Mouse (Mus musculus): ENCODE data around the gene Ilk. TPM values are rescaled to one million over a fixed set of nuclear protein-coding genes. Genes with fewer than 3 reads are reported as not detected.

Ilk gene
- polyA plus RNA-seq, 1 experiment from 2014 or later = 378 TPM

GRCm38 (mm10) chr7:105751491-105752433, 15.4 kb downstream of the Ilk start, which contains the start of gene Tpp1:
TSS of gene Tpp1 (minus strand) at chr7:105752235.
- WGBS = 19% methylated on average over 20 of the region's 20 CpGs
- H3K9ac ChIP-seq (replicated peaks; ENCODE audit: low read depth) = peak within 1 kb of the TSS; percentile 69
- TF ChIP-seq EP300 (IDR thresholded peaks at IDR 0.05) (no peak), CTCF (IDR thresholded peaks at IDR 0.05) (no peak)
- H3K36me3 ChIP-seq (ENCODE audit: insufficient read depth, low read length) = 0 out of 2 replicates have a peak, but pooled peaks cover 10% of the 10 kb centered on the region
- peak; percentile 95 for ATAC-seq
- peak within 1 kb of the TSS; percentile 83 for H3K4me2 ChIP-seq (replicated peaks; ENCODE audit: low read depth, low read length)
- H3K4me3 ChIP-seq (ENCODE audit: low read depth, low read length) = peak within 1 kb of the TSS; percentile 71
- peaks cover 5% of the 10 kb centered on the region; the same call in 1 of the 2 replicates for H3K4me1 ChIP-seq (ENCODE audit: insufficient read depth, low read depth, low read length)
- DNase-seq (ENCODE audit: low spot score) = peak; percentile 96
- H3K27me3 ChIP-seq (replicated peaks; ENCODE audit: insufficient read depth, low read length) = no peaks in the 10 kb centered on the region
- peak within 1 kb of the TSS; percentile 52 for H3K27ac ChIP-seq (ENCODE audit: low read length)
- H3K9me3 ChIP-seq (ENCODE audit: low read length) = no peaks in the 10 kb centered on the region

GRCm38 (mm10) chr7:105752716-105753115, 16.3 kb downstream of the Ilk start:
- no peak overlapping the region for H3K4me2 ChIP-seq (replicated peaks; ENCODE audit: low read depth, low read length)
- 100% methylated on average over 2 of the region's 2 CpGs for WGBS
- no peak overlapping the region for H3K9ac ChIP-seq (replicated peaks; ENCODE audit: low read depth)
- no peaks in the 10 kb centered on the region for H3K9me3 ChIP-seq (ENCODE audit: low read length)
- peaks cover 5% of the 10 kb centered on the region; the same call in 1 of the 2 replicates for H3K4me1 ChIP-seq (ENCODE audit: insufficient read depth, low read depth, low read length)
- no peak overlapping the region for H3K4me3 ChIP-seq (ENCODE audit: low read depth, low read length)
- no peak for TF ChIP-seq EP300 (IDR thresholded peaks at IDR 0.05)
- 0 out of 2 replicates have a peak, but pooled peaks have one; percentile 18 for TF ChIP-seq CTCF (IDR thresholded peaks at IDR 0.05)
- ATAC-seq (no peak), DNase-seq (ENCODE audit: low spot score) (no peak)
- H3K36me3 ChIP-seq (ENCODE audit: insufficient read depth, low read length) = 0 out of 2 replicates have a peak, but pooled peaks cover 15% of the 10 kb centered on the region
- H3K27ac ChIP-seq (ENCODE audit: low read length) = no peak overlapping the region
- no peaks in the 10 kb centered on the region for H3K27me3 ChIP-seq (replicated peaks; ENCODE audit: insufficient read depth, low read length)

- H3K9ac ChIP-seq (replicated peaks; ENCODE audit: low read depth) = no peak overlapping the region
- H3K36me3 ChIP-seq (ENCODE audit: insufficient read depth, low read length) = 0 out of 2 replicates have a peak, but pooled peaks cover 15% of the 10 kb centered on the region
- ATAC-seq = no peak
- no peak for DNase-seq (ENCODE audit: low spot score)
- WGBS = 89% methylated on average over 10 of the region's 10 CpGs
- H3K9me3 ChIP-seq (ENCODE audit: low read length) = no peaks in the 10 kb centered on the region
- no peaks in the 10 kb centered on the region for H3K27me3 ChIP-seq (replicated peaks; ENCODE audit: insufficient read depth, low read length)
- no peak overlapping the region for H3K27ac ChIP-seq (ENCODE audit: low read length)
- TF ChIP-seq CTCF (IDR thresholded peaks at IDR 0.05) (no peak), EP300 (IDR thresholded peaks at IDR 0.05) (no peak)
- H3K4me1 ChIP-seq (ENCODE audit: insufficient read depth, low read depth, low read length) = peaks cover 5% of the 10 kb centered on the region; the same call in 1 of the 2 replicates
- no peak overlapping the region for H3K4me3 ChIP-seq (ENCODE audit: low read depth, low read length)
- no peak overlapping the region for H3K4me2 ChIP-seq (replicated peaks; ENCODE audit: low read depth, low read length)
Observed at GRCm38 (mm10) chr7:105753281-105753680, 16.9 kb downstream of the Ilk start.

GRCm38 (mm10) chr7:105761813-105762484, 25.6 kb downstream of the Ilk start:
- no peaks in the 10 kb centered on the region for H3K27me3 ChIP-seq (replicated peaks; ENCODE audit: insufficient read depth, low read length)
- no peak overlapping the region for H3K27ac ChIP-seq (ENCODE audit: low read length)
- TF ChIP-seq EP300 (IDR thresholded peaks at IDR 0.05) (no peak), CTCF (IDR thresholded peaks at IDR 0.05) (no peak)
- no peak overlapping the region for H3K9ac ChIP-seq (replicated peaks; ENCODE audit: low read depth)
- ATAC-seq = no peak
- H3K36me3 ChIP-seq (ENCODE audit: insufficient read depth, low read length) = 0 out of 2 replicates have a peak, but pooled peaks cover 18% of the 10 kb centered on the region
- 49% methylated on average over 51 of the region's 51 CpGs for WGBS
- H3K9me3 ChIP-seq (ENCODE audit: low read length) = no peaks in the 10 kb centered on the region
- no peak for DNase-seq (ENCODE audit: low spot score)
- H3K4me2 ChIP-seq (replicated peaks; ENCODE audit: low read depth, low read length) = peak overlapping the region; percentile 30
- H3K4me1 ChIP-seq (ENCODE audit: insufficient read depth, low read depth, low read length) = no peaks in the 10 kb centered on the region
- peak overlapping the region; percentile 3; the same call in 1 of the 2 replicates for H3K4me3 ChIP-seq (ENCODE audit: low read depth, low read length)

GRCm38 (mm10) chr7:105762517-105763270, 26.3 kb downstream of the Ilk start:
- Histone ChIP-seq H3K4me1 (ENCODE audit: insufficient read depth, low read depth, low read length) (no peaks in the 10 kb centered on the region), H3K9me3 (ENCODE audit: low read length) (no peaks in the 10 kb centered on the region), H3K27me3 (replicated peaks; ENCODE audit: insufficient read depth, low read length) (no peaks in the 10 kb centered on the region), H3K36me3 (ENCODE audit: insufficient read depth, low read length) (0 out of 2 replicates have a peak, but pooled peaks cover 13% of the 10 kb centered on the region), H3K4me2 (replicated peaks; ENCODE audit: low read depth, low read length) (peak overlapping the region; percentile 30), H3K27ac (ENCODE audit: low read length) (no peak overlapping the region), H3K4me3 (ENCODE audit: low read depth, low read length) (peak overlapping the region; percentile 3; the same call in 1 of the 2 replicates), H3K9ac (replicated peaks; ENCODE audit: low read depth) (no peak overlapping the region)
- no peak; the same call in 1 of the 2 replicates for ATAC-seq
- 57% methylated on average over 55 of the region's 55 CpGs for WGBS
- TF ChIP-seq CTCF (IDR thresholded peaks at IDR 0.05) (no peak), EP300 (IDR thresholded peaks at IDR 0.05) (no peak)
- DNase-seq (ENCODE audit: low spot score) = no peak
